Mouse (Mus musculus): Measurements from ENCODE around the gene 4933407L21Rik.

- TF ChIP-seq TAL1 (IDR thresholded peaks at IDR 0.05; ENCODE audit: low read length) (no peak), GATA1 (IDR thresholded peaks at IDR 0.05; ENCODE audit: low read length) (no peak)
These were observed 6.3 kb downstream of the 4933407L21Rik start for GRCm38 (mm10) chr1:85934560-85934959.
